Mouse (Mus musculus) E14TG2a.4 (cell line): ENCODE data around the gene Cyp4f13.
A peak's percentile ranks its signal among the peaks of the same experiment; 100 is the strongest.

Experiments used
- H3K27me3 ChIP-seq: 2 replicates; pipeline ENCODE4 v1.6.1; 2014; ENCODE audit warnings: low read length, control low read depth; ENCODE audit not compliant: insufficient read depth
- H3K36me3 ChIP-seq: 2 replicates; pipeline ENCODE4 v1.6.1; 2014; ENCODE audit warnings: low read length, control low read depth; ENCODE audit not compliant: insufficient read depth
- H3K4me1 ChIP-seq: replicated peaks from 2 replicates; pipeline ENCODE4 v1.6.1; 2014; ENCODE audit warnings: low read depth, low read length, control low read depth
- H3K4me3 ChIP-seq: replicated peaks from 2 replicates; pipeline ENCODE4 v1.5.1; 2014; ENCODE audit warnings: mild to moderate bottlenecking, low read length
- H3K9me3 ChIP-seq: 2 replicates; pipeline ENCODE4 v1.6.1; 2014; ENCODE audit warnings: low read length, control low read depth
- CTCF ChIP-seq: conservative IDR thresholded peaks from 2 replicates; pipeline ENCODE4 v1.5.1; 2014; ENCODE audit warnings: low read length
- NANOG ChIP-seq: IDR thresholded peaks from 2 replicates; pipeline ENCODE4 v1.6.1; 2014; ENCODE audit warnings: borderline replicate concordance, low read length, mixed read lengths
- POU5F1 ChIP-seq: IDR thresholded peaks from 2 replicates; pipeline ENCODE4 v1.6.1; 2014; ENCODE audit warnings: low read length, borderline replicate concordance

The Cyp4f13 gene

DNA sequence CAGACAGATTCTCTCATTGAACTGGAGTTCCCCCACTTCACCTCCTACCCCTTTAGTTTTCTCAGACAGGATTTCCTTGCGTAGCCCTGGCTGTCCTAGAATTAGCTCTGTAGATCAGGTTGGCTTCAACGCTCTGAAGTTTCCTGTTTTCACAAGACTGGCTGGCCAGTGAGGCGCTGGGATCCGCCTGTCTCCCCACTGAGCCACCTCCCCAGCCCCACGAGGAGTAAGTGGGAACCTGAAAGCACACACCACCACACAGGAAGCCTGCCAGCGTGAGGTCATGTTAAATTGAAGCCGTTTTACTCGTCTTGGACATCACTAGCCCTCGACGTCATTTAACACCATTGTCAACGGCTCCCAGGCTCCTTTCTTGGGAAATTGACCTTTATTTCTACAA lies 3.8 kb upstream of the Cyp4f13 start:
- peaks cover 11% of the 10 kb centered on the region for H3K27me3 ChIP-seq
- TF ChIP-seq CTCF: no peak
- TF ChIP-seq POU5F1: no peak
- TF ChIP-seq NANOG: no peak
- no peaks in the 10 kb centered on the region for H3K36me3 ChIP-seq
- peaks cover 50% of the 10 kb centered on the region for H3K4me1 ChIP-seq
- no peaks in the 10 kb centered on the region for H3K9me3 ChIP-seq
- H3K4me3 ChIP-seq: peak overlapping the region; percentile 71; the same call in 1 of the 2 replicates

DNA sequence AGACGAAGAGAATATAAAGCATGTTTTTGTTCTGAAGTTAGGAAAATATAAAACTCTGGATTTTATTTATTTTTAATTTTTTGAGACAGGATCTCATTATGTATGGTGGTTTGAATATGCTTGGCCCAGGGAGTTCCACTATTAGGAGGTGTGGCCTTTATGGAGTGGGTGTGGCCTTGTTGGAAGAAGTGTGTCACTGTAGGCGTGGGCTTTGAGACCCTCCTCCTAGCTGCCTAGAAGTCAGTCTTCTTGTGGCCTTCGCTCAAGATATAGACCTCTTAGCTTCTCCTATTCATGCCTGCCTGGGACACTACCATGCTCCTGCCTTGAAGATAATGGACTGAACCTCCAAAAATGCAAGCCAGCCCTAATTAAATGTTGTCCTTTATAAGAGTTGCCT lies 2.9 kb upstream of the Cyp4f13 start:
- peaks cover 57% of the 10 kb centered on the region for H3K4me1 ChIP-seq
- H3K4me3 ChIP-seq: no peak overlapping the region
- no peak for TF ChIP-seq NANOG
- TF ChIP-seq POU5F1: no peak
- no peak for TF ChIP-seq CTCF
- H3K36me3 ChIP-seq: 0 out of 2 replicates have a peak, but pooled peaks cover 7% of the 10 kb centered on the region
- peaks cover 11% of the 10 kb centered on the region for H3K27me3 ChIP-seq
- no peaks in the 10 kb centered on the region for H3K9me3 ChIP-seq

DNA sequence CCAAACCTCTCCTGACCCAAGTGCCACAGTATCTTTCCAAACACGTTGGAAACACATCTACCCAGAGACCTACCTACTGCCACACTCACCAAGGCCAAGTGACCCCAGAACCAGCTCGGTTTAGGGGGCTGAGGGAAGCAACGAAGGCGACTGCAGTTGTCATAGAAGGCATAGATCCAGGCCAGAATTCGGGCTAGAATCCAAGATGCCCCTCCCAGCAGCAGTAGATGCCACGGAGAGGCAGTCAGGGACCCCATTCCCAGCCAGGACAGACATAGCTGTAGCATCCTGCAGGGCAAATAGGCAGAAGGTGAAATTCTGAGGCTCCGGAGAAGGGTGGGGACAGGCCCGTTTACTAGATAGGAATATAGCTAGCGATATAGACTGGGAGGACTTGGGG lies 486 bp downstream of the Cyp4f13 start:
- Histone ChIP-seq H3K27me3 (0 out of 2 replicates have a peak, but pooled peaks cover 1% of the 10 kb centered on the region), H3K4me3 (peak overlapping the region; percentile 83), H3K9me3 (no peaks in the 10 kb centered on the region), H3K36me3 (peaks cover 16% of the 10 kb centered on the region; the same call in 1 of the 2 replicates), H3K4me1 (peaks cover 48% of the 10 kb centered on the region)
- TF ChIP-seq POU5F1 (no peak), NANOG (no peak), CTCF (no peak)

GRCm38 (mm10) chr17:32944402-32945035 lies 2.7 kb downstream of the Cyp4f13 start:
- Histone ChIP-seq H3K9me3 (no peaks in the 10 kb centered on the region), H3K36me3 (peaks cover 32% of the 10 kb centered on the region), H3K4me1 (peaks cover 33% of the 10 kb centered on the region), H3K4me3 (no peak overlapping the region), H3K27me3 (no peaks in the 10 kb centered on the region)
- TF ChIP-seq CTCF: peak; percentile 36; the same call in 1 of the 2 replicates
- no peak for TF ChIP-seq POU5F1

GRCm38 (mm10) chr17:32943661-32944060 lies 3.5 kb downstream of the Cyp4f13 start:
- Histone ChIP-seq H3K4me3 (no peak overlapping the region), H3K9me3 (no peaks in the 10 kb centered on the region), H3K27me3 (no peaks in the 10 kb centered on the region), H3K4me1 (peaks cover 31% of the 10 kb centered on the region), H3K36me3 (peaks cover 33% of the 10 kb centered on the region)
- TF ChIP-seq CTCF: no peak
- TF ChIP-seq NANOG: no peak
- no peak for TF ChIP-seq POU5F1

GRCm38 (mm10) chr17:32939831-32940230 lies 7.4 kb downstream of the Cyp4f13 start:
- Histone ChIP-seq H3K9me3 (no peaks in the 10 kb centered on the region), H3K27me3 (no peaks in the 10 kb centered on the region), H3K4me3 (no peak overlapping the region), H3K36me3 (peaks cover 33% of the 10 kb centered on the region), H3K4me1 (no peaks in the 10 kb centered on the region)
- TF ChIP-seq NANOG (no peak), CTCF (no peak), POU5F1 (no peak)

GRCm38 (mm10) chr17:32927803-32928202 lies 19.4 kb downstream of the Cyp4f13 start:
- H3K9me3 ChIP-seq: no peaks in the 10 kb centered on the region
- H3K4me3 ChIP-seq: no peak overlapping the region
- peaks cover 27% of the 10 kb centered on the region for H3K36me3 ChIP-seq
- TF ChIP-seq CTCF (no peak), NANOG (no peak), POU5F1 (no peak)
- peaks cover 26% of the 10 kb centered on the region for H3K4me1 ChIP-seq
- no peaks in the 10 kb centered on the region for H3K27me3 ChIP-seq

DNA sequence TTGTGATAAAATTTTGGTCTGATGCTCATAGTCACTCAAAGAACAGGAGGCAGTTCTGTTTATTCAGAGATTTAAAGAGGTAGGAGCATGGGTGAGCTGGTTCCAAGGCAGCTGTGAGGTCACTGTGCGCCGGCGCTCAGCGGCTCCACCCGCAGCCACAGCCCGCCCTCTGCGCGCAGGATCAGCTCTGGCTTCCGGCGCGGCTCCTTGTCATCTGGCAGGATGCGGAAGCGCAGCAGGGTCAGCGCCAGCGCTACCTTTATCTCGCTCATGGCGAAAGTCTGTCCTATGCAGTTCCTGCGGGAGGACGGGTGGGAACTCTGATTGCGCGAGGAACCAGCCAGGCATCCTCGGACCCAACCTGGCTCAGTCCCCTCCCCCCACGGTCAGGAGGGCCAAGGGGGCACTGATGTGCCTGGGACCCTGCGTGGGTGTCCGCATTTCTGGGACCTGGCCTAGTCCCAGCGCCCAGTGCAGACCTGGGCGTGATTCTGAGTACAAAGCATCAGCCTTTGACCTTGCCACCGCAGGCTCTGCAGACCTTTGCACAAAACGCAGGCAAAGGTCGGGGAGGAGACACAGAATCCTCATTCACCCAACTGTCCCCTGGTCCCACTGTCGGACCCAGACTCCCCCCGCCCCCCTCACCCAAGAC lies 22.4 kb downstream of the Cyp4f13 start:
- no peak for TF ChIP-seq NANOG
- TF ChIP-seq CTCF: no peak
- no peak for TF ChIP-seq POU5F1

GRCm38 (mm10) chr17:32923681-32924080 lies 23.5 kb downstream of the Cyp4f13 start:
- Histone ChIP-seq H3K4me1 (peaks cover 31% of the 10 kb centered on the region), H3K27me3 (peaks cover 12% of the 10 kb centered on the region), H3K9me3 (no peaks in the 10 kb centered on the region), H3K36me3 (peaks cover 11% of the 10 kb centered on the region; the same call in 1 of the 2 replicates), H3K4me3 (peak overlapping the region; percentile 83)
- TF ChIP-seq NANOG: no peak
- no peak for TF ChIP-seq POU5F1
- no peak for TF ChIP-seq CTCF

More for the DNA sequence above, 22.4 kb downstream of the Cyp4f13 start:
- Histone ChIP-seq H3K4me3 (peak overlapping the region; percentile 83), H3K9me3 (no peaks in the 10 kb centered on the region), H3K4me1 (peaks cover 31% of the 10 kb centered on the region), H3K27me3 (0 out of 2 replicates have a peak, but pooled peaks cover 3% of the 10 kb centered on the region), H3K36me3 (peaks cover 21% of the 10 kb centered on the region)
